Mouse (Mus musculus): Measurements from ENCODE around the gene Colgalt1. TPM values are rescaled to one million over a fixed set of nuclear protein-coding genes. Genes with fewer than 3 reads are reported as not detected.

Colgalt1 gene
- polyA plus RNA-seq, 1 experiment from 2014 or later: 45.2 TPM

- Histone ChIP-seq H3K27ac (replicated peaks; ENCODE audit: low read depth, low read length) (no peak overlapping the region), H3K9ac (replicated peaks; ENCODE audit: low read length) (no peak overlapping the region), H3K27me3 (ENCODE audit: control insufficient read depth, insufficient read depth, low read length) (peaks cover 19% of the 10 kb centered on the region), H3K9me3 (replicated peaks; ENCODE audit: control insufficient read depth, low read length) (no peaks in the 10 kb centered on the region), H3K4me1 (ENCODE audit: control insufficient read depth, insufficient read depth, low read length) (peaks cover 5% of the 10 kb centered on the region; the same call in 1 of the 2 replicates), H3K36me3 (replicated peaks; ENCODE audit: control insufficient read depth, insufficient read depth, low read depth, low read length) (no peaks in the 10 kb centered on the region), H3K4me2 (ENCODE audit: low read depth, low read length) (peak overlapping the region; percentile 21; the same call in 1 of the 2 replicates), H3K4me3 (ENCODE audit: low read depth, low read length) (no peak overlapping the region)
- WGBS: 3% methylated on average over 21 of the region's 21 CpGs
- ATAC-seq (replicated peaks; ENCODE audit: insufficient number of reproducible peaks, low FRiP score, low TSS enrichment, low read depth) (no peak), DNase-seq (ENCODE audit: low spot score) (no peak)
Measured at GRCm38 (mm10) chr8:71668220-71668975, 57.6 kb downstream of the Colgalt1 start.

GRCm38 (mm10) chr8:71670198-71670597 lies 59.4 kb downstream of the Colgalt1 start:
- ATAC-seq (replicated peaks; ENCODE audit: insufficient number of reproducible peaks, low FRiP score, low TSS enrichment, low read depth): peak; percentile 4; the same call in 1 of the 2 replicates
- no peak for DNase-seq (ENCODE audit: low spot score)
- Histone ChIP-seq H3K36me3 (replicated peaks; ENCODE audit: control insufficient read depth, insufficient read depth, low read depth, low read length) (no peaks in the 10 kb centered on the region), H3K9ac (replicated peaks; ENCODE audit: low read length) (peak overlapping the region; percentile 14; the same call in 1 of the 2 replicates), H3K9me3 (replicated peaks; ENCODE audit: control insufficient read depth, low read length) (no peaks in the 10 kb centered on the region), H3K27me3 (ENCODE audit: control insufficient read depth, insufficient read depth, low read length) (peaks cover 20% of the 10 kb centered on the region), H3K4me1 (ENCODE audit: control insufficient read depth, insufficient read depth, low read length) (peaks cover 5% of the 10 kb centered on the region; the same call in 1 of the 2 replicates), H3K27ac (replicated peaks; ENCODE audit: low read depth, low read length) (no peak overlapping the region), H3K4me2 (ENCODE audit: low read depth, low read length) (peak overlapping the region; percentile 93), H3K4me3 (ENCODE audit: low read depth, low read length) (peak overlapping the region; percentile 44)
- WGBS: 9% methylated on average over 12 of the region's 12 CpGs

GRCm38 (mm10) chr8:71670621-71671548 lies 60.1 kb downstream of the Colgalt1 start:
- WGBS: under 1% methylated on average over 54 of the region's 64 CpGs
- H3K27ac ChIP-seq (replicated peaks; ENCODE audit: low read depth, low read length): no peak overlapping the region
- H3K36me3 ChIP-seq (replicated peaks; ENCODE audit: control insufficient read depth, insufficient read depth, low read depth, low read length): no peaks in the 10 kb centered on the region
- H3K27me3 ChIP-seq (ENCODE audit: control insufficient read depth, insufficient read depth, low read length): peaks cover 26% of the 10 kb centered on the region
- no peaks in the 10 kb centered on the region for H3K9me3 ChIP-seq (replicated peaks; ENCODE audit: control insufficient read depth, low read length)
- peak overlapping the region; percentile 44 for H3K4me3 ChIP-seq (ENCODE audit: low read depth, low read length)
- H3K4me1 ChIP-seq (ENCODE audit: control insufficient read depth, insufficient read depth, low read length): peaks cover 3% of the 10 kb centered on the region; the same call in 1 of the 2 replicates
- DNase-seq (ENCODE audit: low spot score): peak; percentile 79
- ATAC-seq (replicated peaks; ENCODE audit: insufficient number of reproducible peaks, low FRiP score, low TSS enrichment, low read depth): peak; percentile 55
- H3K9ac ChIP-seq (replicated peaks; ENCODE audit: low read length): peak overlapping the region; percentile 14; the same call in 1 of the 2 replicates
- peak overlapping the region; percentile 93 for H3K4me2 ChIP-seq (ENCODE audit: low read depth, low read length)

- no peaks in the 10 kb centered on the region for H3K36me3 ChIP-seq (replicated peaks; ENCODE audit: control insufficient read depth, insufficient read depth, low read depth, low read length)
- 0 out of 2 replicates have a peak, but pooled peaks cover 3% of the 10 kb centered on the region for H3K4me1 ChIP-seq (ENCODE audit: control insufficient read depth, insufficient read depth, low read length)
- H3K27me3 ChIP-seq (ENCODE audit: control insufficient read depth, insufficient read depth, low read length): peaks cover 26% of the 10 kb centered on the region
- no peaks in the 10 kb centered on the region for H3K9me3 ChIP-seq (replicated peaks; ENCODE audit: control insufficient read depth, low read length)
- DNase-seq (ENCODE audit: low spot score) (peak; percentile 93), ATAC-seq (replicated peaks; ENCODE audit: insufficient number of reproducible peaks, low FRiP score, low TSS enrichment, low read depth) (peak; percentile 36)
- WGBS: under 1% methylated on average over 42 of the region's 42 CpGs
- no peak within 1 kb of the TSS for H3K27ac ChIP-seq (replicated peaks; ENCODE audit: low read depth, low read length)
- H3K9ac ChIP-seq (replicated peaks; ENCODE audit: low read length): no peak within 1 kb of the TSS; the same call in 1 of the 2 replicates
- H3K4me2 ChIP-seq (ENCODE audit: low read depth, low read length): peak within 1 kb of the TSS; percentile 93
- H3K4me3 ChIP-seq (ENCODE audit: low read depth, low read length): peak within 1 kb of the TSS; percentile 44
Measured at GRCm38 (mm10) chr8:71671549-71671965, 60.8 kb downstream of the Colgalt1 start, which contains the start of gene Unc13a. TSS of gene Unc13a (minus strand) at chr8:71671757.

GRCm38 (mm10) chr8:71672168-71672735 lies 61.5 kb downstream of the Colgalt1 start:
- Histone ChIP-seq H3K9ac (replicated peaks; ENCODE audit: low read length) (no peak overlapping the region), H3K36me3 (replicated peaks; ENCODE audit: control insufficient read depth, insufficient read depth, low read depth, low read length) (no peaks in the 10 kb centered on the region), H3K4me3 (ENCODE audit: low read depth, low read length) (no peak overlapping the region; the same call in 1 of the 2 replicates), H3K4me2 (ENCODE audit: low read depth, low read length) (no peak overlapping the region; the same call in 1 of the 2 replicates), H3K27me3 (ENCODE audit: control insufficient read depth, insufficient read depth, low read length) (peaks cover 26% of the 10 kb centered on the region), H3K9me3 (replicated peaks; ENCODE audit: control insufficient read depth, low read length) (no peaks in the 10 kb centered on the region), H3K27ac (replicated peaks; ENCODE audit: low read depth, low read length) (no peak overlapping the region), H3K4me1 (ENCODE audit: control insufficient read depth, insufficient read depth, low read length) (0 out of 2 replicates have a peak, but pooled peaks cover 3% of the 10 kb centered on the region)
- no peak for ATAC-seq (replicated peaks; ENCODE audit: insufficient number of reproducible peaks, low FRiP score, low TSS enrichment, low read depth)
- 63% methylated on average over 6 of the region's 6 CpGs for WGBS
- DNase-seq (ENCODE audit: low spot score): no peak

- no peaks in the 10 kb centered on the region for H3K36me3 ChIP-seq (replicated peaks; ENCODE audit: control insufficient read depth, insufficient read depth, low read depth, low read length)
- H3K9me3 ChIP-seq (replicated peaks; ENCODE audit: control insufficient read depth, low read length): no peaks in the 10 kb centered on the region
- peaks cover 36% of the 10 kb centered on the region for H3K27me3 ChIP-seq (ENCODE audit: control insufficient read depth, insufficient read depth, low read length)
- H3K4me1 ChIP-seq (ENCODE audit: control insufficient read depth, insufficient read depth, low read length): 0 out of 2 replicates have a peak, but pooled peaks cover 3% of the 10 kb centered on the region
- no peak overlapping the region for H3K4me3 ChIP-seq (ENCODE audit: low read depth, low read length)
- DNase-seq (ENCODE audit: low spot score) (no peak), ATAC-seq (replicated peaks; ENCODE audit: insufficient number of reproducible peaks, low FRiP score, low TSS enrichment, low read depth) (no peak)
- H3K4me2 ChIP-seq (ENCODE audit: low read depth, low read length): no peak overlapping the region
- no peak overlapping the region for H3K27ac ChIP-seq (replicated peaks; ENCODE audit: low read depth, low read length)
- H3K9ac ChIP-seq (replicated peaks; ENCODE audit: low read length): no peak overlapping the region
- whole genome bisulfite sequencing: 82% methylated on average over 2 of the region's 2 CpGs
Measured at GRCm38 (mm10) chr8:71674071-71674470, 63.3 kb downstream of the Colgalt1 start.
